Mouse (Mus musculus): ENCODE measurements around the gene Fam76b.

DNA sequence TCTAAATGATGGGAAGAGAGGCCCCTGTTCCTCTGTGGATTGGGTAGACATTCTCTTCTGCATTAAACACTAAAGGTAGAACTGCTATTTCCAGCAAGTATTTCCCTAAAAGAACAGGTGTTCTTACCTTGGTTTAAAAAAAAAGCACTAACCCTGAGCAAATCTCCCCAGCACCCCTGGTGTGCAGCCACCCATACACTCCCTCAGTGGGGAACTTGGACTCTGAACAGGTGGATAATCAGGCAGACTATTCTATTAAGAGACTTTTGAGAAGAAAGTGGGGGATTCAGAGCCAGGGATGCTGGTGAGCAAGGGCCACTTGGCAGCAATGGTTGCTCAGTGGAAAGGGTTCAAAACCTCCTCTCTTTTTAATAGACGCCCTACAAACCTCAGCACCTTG lies 28.7 kb downstream of the Fam76b start:
- TF ChIP-seq CTCF (IDR thresholded peaks at IDR 0.05; ENCODE audit: low read depth, low read length) = no peak
- TF ChIP-seq TAL1 (conservative IDR thresholded peaks at IDR 0.05; ENCODE audit: low read depth, low read length) = no peak
- TF ChIP-seq GATA1 (IDR thresholded peaks at IDR 0.05; ENCODE audit: borderline replicate concordance, low read length) = no peak
- no peak for TF ChIP-seq GATA2 (IDR thresholded peaks at IDR 0.05; ENCODE audit: borderline replicate concordance, low read depth, low read length)
- TF ChIP-seq POLR2AphosphoS5 (IDR thresholded peaks at IDR 0.05; ENCODE audit: insufficient replicate concordance, low read depth, low read length) = no peak
